Mouse (Mus musculus) hindbrain, embryonic 10.5 days (tissue): ENCODE results near the gene Gm5615. TPM values are rescaled to one million over a fixed set of nuclear protein-coding genes. Genes with fewer than 3 reads are reported as not detected.

Source experiments
- DNase-seq: peaks from one replicate; pipeline ENCODE4 v3.0.0-alpha.2; 2017; ENCODE audit warnings: low spot score
- H3K27ac ChIP-seq: fragments of 300-500 bp; sonication (generic); 2 replicates; pipeline ENCODE4 v1.5.1; 2016; ENCODE audit warnings: mild to moderate bottlenecking, moderate library complexity
- H3K27me3 ChIP-seq: fragments of 300-500 bp; sonication (generic); 2 replicates; pipeline ENCODE4 v1.6.1; 2016; ENCODE audit warnings: mild to moderate bottlenecking; ENCODE audit not compliant: poor library complexity, insufficient read depth, severe bottlenecking
- H3K36me3 ChIP-seq: fragments of 300-500 bp; sonication (generic); 2 replicates; pipeline ENCODE4 v1.6.1; 2016; ENCODE audit warnings: mild to moderate bottlenecking, moderate library complexity
- H3K4me1 ChIP-seq: fragments of 300-500 bp; sonication (generic); replicated peaks from 2 replicates; pipeline ENCODE4 v1.6.1; 2016; ENCODE audit warnings: mild to moderate bottlenecking
- H3K4me3 ChIP-seq: fragments of 300-500 bp; sonication (generic); 2 replicates; pipeline ENCODE4 v1.5.1; 2016; ENCODE audit warnings: mild to moderate bottlenecking, moderate library complexity
- H3K9me3 ChIP-seq: fragments of 300-500 bp; sonication (generic); 2 replicates; pipeline ENCODE4 v1.6.1; 2016; ENCODE audit warnings: mild to moderate bottlenecking, moderate library complexity
- WGBS: fragments of 180-500 bp; shearing (Covaris S2); methylation state at CpG from one replicate; pipeline ENCODE4 v1.1.7; 2016; 5-methylcytosine and 5-hydroxymethylcytosine counted together
- polyA plus RNA-seq: library from polyadenylated mRNA; unstranded; fragments of >200 nt; fragmentation: Nextera tagmentation; extraction: Ambion mirVana; gene quantifications from 2 replicates; pipeline ENCODE4 v1.2.1, GENCODE M21; 2016

The Gm5615 gene
- not detected in 2 replicates for polyA plus RNA-seq

DNA sequence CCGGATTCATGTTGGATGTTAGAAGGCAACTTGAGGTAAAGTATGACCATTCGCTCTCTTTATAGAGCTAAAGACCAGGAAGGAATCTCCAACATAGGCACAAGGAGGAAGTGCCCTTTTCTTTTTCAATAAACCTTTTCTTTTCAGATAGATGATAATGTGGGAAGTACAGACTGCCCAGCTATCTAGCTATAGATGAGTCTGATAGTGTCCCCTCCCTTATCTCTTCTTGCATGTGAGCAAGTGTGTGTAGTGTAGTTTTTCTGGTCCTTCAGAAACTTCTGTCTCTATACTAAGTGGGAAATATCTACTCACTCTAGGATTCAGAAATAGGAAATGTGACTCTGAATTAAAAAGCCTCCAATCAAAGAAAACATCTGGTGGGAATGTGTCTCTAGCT lies at the start of gene Gm5615:
Gene Gm5615 (minus strand): TSS at position 101 of the 400 bp plus-strand sequence.
- DNase-seq = no peak
- H3K27ac ChIP-seq = no peak within 1 kb of the TSS
- H3K27me3 ChIP-seq = no peaks in the 10 kb centered on the region
- H3K9me3 ChIP-seq = peaks cover 20% of the 10 kb centered on the region
- H3K4me3 ChIP-seq = no peak within 1 kb of the TSS
- 92% methylated on average over 2 of the region's 2 CpGs for WGBS
- no peaks in the 10 kb centered on the region for H3K36me3 ChIP-seq
- H3K4me1 ChIP-seq = no peaks in the 10 kb centered on the region

DNA sequence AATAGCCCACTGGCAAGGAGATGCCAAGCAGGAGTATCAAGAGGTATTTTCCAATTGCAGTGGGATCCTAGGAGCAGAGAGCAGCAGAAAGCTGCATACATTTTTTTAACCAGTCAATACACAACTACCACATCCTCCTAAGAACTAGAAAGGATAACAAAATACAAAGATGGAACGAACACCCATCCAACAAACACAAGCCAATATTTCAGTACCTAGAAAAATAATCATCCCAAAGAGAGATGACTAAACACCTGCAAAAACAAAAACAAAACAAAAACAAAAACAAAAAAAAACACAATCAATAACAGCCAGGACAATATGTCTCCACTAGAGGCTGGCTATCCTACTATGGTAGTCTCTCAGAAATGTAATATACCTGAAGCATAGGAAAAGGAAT lies 40.8 kb upstream of the Gm5615 start, which contains the start of gene Gm17689:
Gene Gm17689 (minus strand): TSS at position 101 of the 400 bp plus-strand sequence.
- Histone ChIP-seq H3K27me3 (no peaks in the 10 kb centered on the region), H3K27ac (no peak within 1 kb of the TSS), H3K9me3 (peaks cover 32% of the 10 kb centered on the region), H3K4me1 (no peaks in the 10 kb centered on the region), H3K4me3 (no peak within 1 kb of the TSS), H3K36me3 (no peaks in the 10 kb centered on the region)
- no peak for DNase-seq
- 83% methylated on average over 1 of the region's 1 CpGs for WGBS

DNA sequence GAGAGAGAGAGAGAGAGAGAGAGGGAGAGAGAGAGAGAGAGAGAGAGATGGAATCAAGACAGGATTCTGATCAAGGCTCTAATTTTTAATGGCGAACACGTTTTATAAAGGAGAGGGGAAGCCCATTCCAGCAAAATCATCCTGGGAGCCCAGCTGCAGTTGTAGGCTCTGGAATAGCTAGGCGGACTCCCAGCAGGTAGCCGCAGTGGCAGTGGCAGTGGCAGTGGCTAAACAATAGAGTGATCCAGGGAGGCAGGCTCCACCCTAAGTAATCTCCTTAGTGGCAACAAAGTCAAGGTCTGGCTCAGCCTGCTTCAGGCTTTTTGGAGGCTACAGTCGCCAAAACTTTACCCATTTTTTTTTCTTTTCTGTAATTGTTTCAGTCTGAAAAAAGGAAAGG lies 37.6 kb downstream of the Gm5615 start:
- H3K36me3 ChIP-seq = no peaks in the 10 kb centered on the region
- H3K27me3 ChIP-seq = no peaks in the 10 kb centered on the region
- no peak overlapping the region for H3K27ac ChIP-seq
- WGBS = 80% methylated on average over 5 of the region's 5 CpGs
- no peaks in the 10 kb centered on the region for H3K4me1 ChIP-seq
- no peak overlapping the region for H3K4me3 ChIP-seq
- peaks cover 69% of the 10 kb centered on the region for H3K9me3 ChIP-seq
- no peak for DNase-seq

DNA sequence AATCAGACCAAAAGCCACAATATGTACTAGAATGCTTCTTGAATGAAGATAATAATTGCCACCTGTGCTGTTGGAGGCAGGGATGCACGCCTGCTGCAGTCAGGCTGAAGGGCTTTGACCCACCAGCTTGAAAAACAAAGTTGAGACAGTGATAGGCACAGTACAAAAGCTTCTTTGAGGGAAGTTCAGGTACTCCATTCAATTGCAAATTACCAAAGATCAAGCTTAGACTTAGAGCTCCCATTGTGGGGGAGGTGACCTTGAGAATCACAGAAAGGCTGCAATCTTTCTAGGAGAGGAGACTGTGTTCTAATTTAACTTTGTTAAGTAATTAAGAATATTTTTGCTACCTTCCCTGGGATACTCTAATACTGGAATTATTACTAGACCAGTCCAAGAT lies 45.9 kb downstream of the Gm5615 start:
- H3K4me3 ChIP-seq = no peak overlapping the region
- whole genome bisulfite sequencing = 68% methylated on average over 1 of the region's 1 CpGs
- DNase-seq = no peak

DNA sequence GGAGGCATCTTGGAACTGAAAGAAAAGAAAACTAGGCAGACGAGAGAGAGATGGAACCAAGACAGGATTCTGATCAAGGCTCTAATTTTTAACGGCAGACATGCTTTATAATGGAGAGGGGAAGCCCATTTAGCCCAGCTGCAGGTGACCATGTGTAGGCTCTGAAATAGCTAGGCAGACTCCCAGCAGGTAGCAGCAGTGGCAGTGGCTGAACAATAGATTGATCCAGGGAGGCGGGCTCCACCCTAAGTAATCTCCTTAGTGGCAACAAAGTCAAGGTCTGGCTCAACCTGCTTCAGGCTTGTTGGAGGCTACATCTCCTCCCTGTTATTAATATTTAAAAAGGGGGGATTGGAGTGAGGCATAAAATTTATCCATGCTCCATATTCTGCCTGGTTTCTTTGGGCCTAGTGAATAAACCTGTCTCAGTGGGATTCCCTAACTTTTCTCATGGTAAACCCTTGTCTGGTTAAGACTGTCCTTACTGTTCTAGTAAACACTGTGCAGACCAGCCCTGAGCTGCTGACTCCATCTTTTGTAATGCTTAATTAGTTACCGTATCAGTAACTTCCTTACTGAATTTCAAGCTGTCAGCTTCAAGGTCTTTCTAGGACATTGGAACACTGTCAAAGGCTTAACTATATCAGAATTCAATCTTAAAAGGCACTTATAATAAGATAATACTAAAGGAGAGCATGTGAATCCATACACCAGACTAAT lies 47.1 kb downstream of the Gm5615 start:
- no peaks in the 10 kb centered on the region for H3K36me3 ChIP-seq
- no peak overlapping the region for H3K27ac ChIP-seq
- H3K4me3 ChIP-seq = no peak overlapping the region
- DNase-seq = no peak
- no peaks in the 10 kb centered on the region for H3K27me3 ChIP-seq
- peaks cover 36% of the 10 kb centered on the region for H3K9me3 ChIP-seq
- H3K4me1 ChIP-seq = no peaks in the 10 kb centered on the region
- 88% methylated on average over 4 of the region's 4 CpGs for WGBS

More for the DNA sequence above, 45.9 kb downstream of the Gm5615 start:
- Histone ChIP-seq H3K27me3 (no peaks in the 10 kb centered on the region), H3K27ac (no peak overlapping the region), H3K4me1 (no peaks in the 10 kb centered on the region), H3K9me3 (peaks cover 39% of the 10 kb centered on the region), H3K36me3 (no peaks in the 10 kb centered on the region)

Other genes starting within 250 kb of the Gm5615 start
- not detected in 2 replicates for gene Gm7257, start 110.1 kb downstream of the Gm5615 start, polyA plus RNA-seq
- gene Gm9513, start 66.3 kb downstream of the Gm5615 start, polyA plus RNA-seq = not detected in 2 replicates
- not detected in 2 replicates for gene Gm17689, start 40.7 kb upstream of the Gm5615 start, polyA plus RNA-seq
- gene A630095E13Rik, start 101.4 kb upstream of the Gm5615 start, polyA plus RNA-seq = not detected in 2 replicates
- gene Acrv1, start 151.3 kb upstream of the Gm5615 start, polyA plus RNA-seq = not detected in 2 replicates
- 33.9 and 50.4 TPM in 2 replicates for gene Chek1, start 185.1 kb upstream of the Gm5615 start, polyA plus RNA-seq
- 134 and 155 TPM in 2 replicates for gene Stt3a, start 225.7 kb upstream of the Gm5615 start, polyA plus RNA-seq